Mouse (Mus musculus) hindbrain, embryonic 15.5 days (tissue): ENCODE results near the gene Zfp367. TPM values are rescaled to one million over a fixed set of nuclear protein-coding genes. Genes with fewer than 3 reads are reported as not detected.

ENCODE experiments used
- ATAC-seq: fragments of 200-750 bp; cut with Nextera tagmentation; 2 replicates; pipeline ENCODE4 v1.8.0; 2017; ENCODE audit warnings: low read depth, moderate number of reproducible peaks, moderate TSS enrichment; ENCODE audit not compliant: low FRiP score
- H3K27ac ChIP-seq: fragments of 300-500 bp; sonication (generic); replicated peaks from 2 replicates; pipeline ENCODE4 v1.5.1; 2015; ENCODE audit warnings: mild to moderate bottlenecking, inconsistent platforms
- H3K27me3 ChIP-seq: fragments of 300-500 bp; sonication (generic); 2 replicates; pipeline ENCODE4 v1.6.1; 2015; ENCODE audit warnings: control low read depth, inconsistent platforms
- H3K36me3 ChIP-seq: fragments of 300-500 bp; sonication (generic); 2 replicates; pipeline ENCODE4 v1.6.1; 2015; ENCODE audit warnings: control low read depth, inconsistent platforms
- H3K4me1 ChIP-seq: fragments of 300-500 bp; sonication (generic); replicated peaks from 2 replicates; pipeline ENCODE4 v1.6.1; 2015; ENCODE audit warnings: control low read depth, inconsistent platforms
- H3K4me2 ChIP-seq: fragments of 300-500 bp; sonication (generic); 2 replicates; pipeline ENCODE4 v1.6.1; 2015; ENCODE audit warnings: moderate library complexity, mild to moderate bottlenecking, inconsistent platforms
- H3K4me3 ChIP-seq: fragments of 300-500 bp; sonication (generic); 2 replicates; pipeline ENCODE4 v1.5.1; 2015; ENCODE audit warnings: mild to moderate bottlenecking, inconsistent platforms
- H3K9ac ChIP-seq: fragments of 300-500 bp; sonication (generic); 2 replicates; pipeline ENCODE4 v1.6.1; 2015; ENCODE audit warnings: inconsistent platforms
- H3K9me3 ChIP-seq: fragments of 300-500 bp; sonication (generic); 2 replicates; pipeline ENCODE4 v1.6.1; 2016; ENCODE audit warnings: control low read depth, inconsistent platforms
- WGBS: fragments of 180-500 bp; shearing (Covaris S2); methylation state at CpG from one replicate; pipeline ENCODE4 v1.1.7; 2015; 5-methylcytosine and 5-hydroxymethylcytosine counted together
- polyA plus RNA-seq: library from polyadenylated mRNA; unstranded; fragments of >200 nt; fragmentation: Nextera tagmentation; extraction: Ambion mirVana; gene quantifications from 2 replicates; pipeline ENCODE4 v1.2.1, GENCODE M21; 2015

The Zfp367 gene
- polyA plus RNA-seq, 1 experiment from 2014 or later, result 6.4 TPM

GRCm38 (mm10) chr13:64108381-64108850 lies 44.6 kb downstream of the Zfp367 start:
- WGBS, result 10% methylated on average over 5 of the region's 5 CpGs
- Histone ChIP-seq H3K4me2 (peak overlapping the region; percentile 15), H3K9ac (no peak overlapping the region)

DNA sequence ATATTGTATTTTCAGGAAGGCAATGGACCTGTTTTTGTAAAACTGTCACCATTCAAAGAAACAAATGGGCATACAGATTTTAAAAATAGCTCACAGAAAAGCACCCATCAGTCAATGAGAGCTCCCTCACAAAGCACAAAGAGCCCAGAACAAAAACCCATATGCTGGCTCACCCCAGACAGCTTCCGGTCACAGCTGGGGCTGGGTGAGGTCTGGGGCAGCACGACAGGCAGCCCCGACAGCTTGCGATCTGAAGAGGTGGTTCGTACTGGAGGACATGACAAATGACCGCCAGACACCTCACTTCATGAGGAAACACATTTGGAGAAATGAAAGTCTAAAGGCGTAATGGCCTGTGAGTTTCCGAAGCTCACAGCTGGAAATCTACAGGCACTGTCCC lies 45.5 kb downstream of the Zfp367 start:
- no peak overlapping the region for H3K9ac ChIP-seq

More at GRCm38 (mm10) chr13:64108381-64108850, 44.6 kb downstream of the Zfp367 start:
- ATAC-seq, result peak; percentile 42; the same call in 1 of the 2 replicates
- Histone ChIP-seq H3K27ac (no peak overlapping the region), H3K4me3 (no peak overlapping the region), H3K9me3 (no peaks in the 10 kb centered on the region), H3K36me3 (no peaks in the 10 kb centered on the region), H3K4me1 (peaks cover 12% of the 10 kb centered on the region), H3K27me3 (no peaks in the 10 kb centered on the region)

DNA sequence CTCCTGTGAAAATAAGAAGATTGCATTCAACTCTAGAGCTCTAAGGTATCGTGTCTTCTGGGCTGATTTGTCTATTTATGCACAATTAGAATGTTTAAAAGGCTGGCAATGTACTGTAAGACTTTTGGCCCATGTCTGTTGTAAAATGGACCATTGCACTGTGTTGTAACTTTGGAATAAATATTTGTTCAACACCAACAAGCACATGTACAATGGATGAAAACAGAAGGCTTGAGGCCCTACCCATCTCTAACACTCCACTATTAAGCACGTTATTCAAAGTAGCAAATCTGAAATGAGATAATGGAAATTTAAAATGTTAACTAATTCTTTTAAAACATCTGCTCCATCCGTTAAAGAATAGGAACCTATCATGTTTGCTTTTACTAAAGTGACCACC lies 45.9 kb downstream of the Zfp367 start:
- WGBS, result 33% methylated on average over 3 of the region's 3 CpGs

More for the DNA sequence above, 45.5 kb downstream of the Zfp367 start:
- no peak overlapping the region for H3K27ac ChIP-seq
- no peaks in the 10 kb centered on the region for H3K36me3 ChIP-seq
- no peaks in the 10 kb centered on the region for H3K27me3 ChIP-seq
- H3K4me3 ChIP-seq, result no peak overlapping the region
- peaks cover 12% of the 10 kb centered on the region for H3K4me1 ChIP-seq
- H3K9me3 ChIP-seq, result no peaks in the 10 kb centered on the region
- WGBS, result 6% methylated on average over 8 of the region's 8 CpGs
- ATAC-seq, result no peak
- H3K4me2 ChIP-seq, result peak overlapping the region; percentile 29

GRCm38 (mm10) chr13:64105690-64106089 lies 47.3 kb downstream of the Zfp367 start:
- Histone ChIP-seq H3K9ac (no peak overlapping the region), H3K27ac (no peak overlapping the region), H3K27me3 (no peaks in the 10 kb centered on the region), H3K4me3 (no peak overlapping the region), H3K9me3 (no peaks in the 10 kb centered on the region), H3K36me3 (no peaks in the 10 kb centered on the region), H3K4me2 (no peak overlapping the region), H3K4me1 (peaks cover 12% of the 10 kb centered on the region)
- no peak for ATAC-seq
- WGBS, result 88% methylated on average over 3 of the region's 3 CpGs

More for the DNA sequence above, 45.9 kb downstream of the Zfp367 start:
- no peak for ATAC-seq
- no peak overlapping the region for H3K4me2 ChIP-seq
- H3K4me1 ChIP-seq, result peaks cover 12% of the 10 kb centered on the region
- no peak overlapping the region for H3K4me3 ChIP-seq
- H3K27ac ChIP-seq, result no peak overlapping the region
- H3K27me3 ChIP-seq, result no peaks in the 10 kb centered on the region
- H3K36me3 ChIP-seq, result no peaks in the 10 kb centered on the region
- no peak overlapping the region for H3K9ac ChIP-seq
- no peaks in the 10 kb centered on the region for H3K9me3 ChIP-seq

DNA sequence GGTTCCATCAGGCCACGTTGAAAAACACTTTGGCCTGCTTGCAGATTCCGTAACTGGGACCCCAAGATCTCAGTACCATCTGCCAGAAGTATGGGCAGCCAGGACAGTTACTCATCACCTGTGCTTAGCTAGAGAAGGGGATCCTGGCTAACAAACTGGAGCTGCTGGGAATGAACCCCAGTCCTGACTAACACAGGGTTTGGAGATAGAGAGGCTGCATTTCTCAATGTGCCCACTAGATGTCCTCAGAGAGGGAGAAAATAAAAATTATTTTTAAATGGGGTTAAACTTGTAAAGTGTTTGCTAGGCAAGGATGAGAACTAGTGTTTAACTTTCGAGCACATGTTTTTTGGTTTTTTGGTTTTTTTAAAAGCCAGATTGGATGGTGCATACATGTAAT lies 52.8 kb downstream of the Zfp367 start:
- H3K4me3 ChIP-seq, result no peak overlapping the region
- no peak overlapping the region for H3K9ac ChIP-seq
- H3K27me3 ChIP-seq, result no peaks in the 10 kb centered on the region
- ATAC-seq, result no peak
- H3K4me2 ChIP-seq, result no peak overlapping the region
- H3K9me3 ChIP-seq, result no peaks in the 10 kb centered on the region
- no peak overlapping the region for H3K27ac ChIP-seq
- 70% methylated on average over 3 of the region's 3 CpGs for WGBS
- no peaks in the 10 kb centered on the region for H3K36me3 ChIP-seq
- no peaks in the 10 kb centered on the region for H3K4me1 ChIP-seq

DNA sequence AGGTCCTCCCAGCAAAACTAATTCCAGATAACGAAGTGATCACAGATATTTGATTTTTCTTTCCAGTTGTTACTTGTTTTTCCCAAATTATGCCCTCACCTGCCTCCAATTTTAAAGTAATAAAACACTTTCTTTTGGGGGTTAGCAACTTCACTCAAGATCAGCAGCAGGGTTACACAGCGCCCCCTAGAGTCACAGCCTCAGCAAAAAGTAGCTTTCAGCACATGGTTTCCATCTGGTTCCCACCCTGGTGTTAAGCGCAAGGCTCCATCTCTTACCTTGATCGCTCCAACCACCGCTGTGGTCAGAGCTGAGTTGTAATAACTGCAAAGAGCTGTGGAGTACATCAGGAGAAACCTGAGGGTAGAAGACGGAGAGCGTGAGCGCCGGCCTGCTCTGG lies 54.0 kb downstream of the Zfp367 start:
- Histone ChIP-seq H3K36me3 (no peaks in the 10 kb centered on the region), H3K9ac (no peak overlapping the region), H3K27me3 (no peaks in the 10 kb centered on the region), H3K9me3 (no peaks in the 10 kb centered on the region), H3K4me3 (no peak overlapping the region), H3K27ac (no peak overlapping the region), H3K4me1 (no peaks in the 10 kb centered on the region), H3K4me2 (no peak overlapping the region)
- no peak for ATAC-seq
- 78% methylated on average over 9 of the region's 9 CpGs for WGBS

GRCm38 (mm10) chr13:64093341-64093740 lies 59.7 kb downstream of the Zfp367 start:
- H3K27ac ChIP-seq, result no peak overlapping the region
- no peak overlapping the region for H3K4me3 ChIP-seq
- H3K36me3 ChIP-seq, result no peaks in the 10 kb centered on the region
- no peaks in the 10 kb centered on the region for H3K4me1 ChIP-seq
- no peak overlapping the region for H3K9ac ChIP-seq
- no peak overlapping the region for H3K4me2 ChIP-seq
- 0% methylated on average over 1 of the region's 1 CpGs for WGBS
- no peaks in the 10 kb centered on the region for H3K27me3 ChIP-seq
- no peaks in the 10 kb centered on the region for H3K9me3 ChIP-seq
- ATAC-seq, result no peak

GRCm38 (mm10) chr13:64092752-64093151 lies 60.2 kb downstream of the Zfp367 start:
- 75% methylated on average over 6 of the region's 6 CpGs for WGBS
- no peak overlapping the region for H3K9ac ChIP-seq
- no peak overlapping the region for H3K4me2 ChIP-seq
- ATAC-seq, result no peak
- no peak overlapping the region for H3K4me3 ChIP-seq
- no peaks in the 10 kb centered on the region for H3K36me3 ChIP-seq
- no peaks in the 10 kb centered on the region for H3K4me1 ChIP-seq
- no peaks in the 10 kb centered on the region for H3K9me3 ChIP-seq
- H3K27ac ChIP-seq, result no peak overlapping the region
- H3K27me3 ChIP-seq, result no peaks in the 10 kb centered on the region

GRCm38 (mm10) chr13:64092141-64092540 lies 60.9 kb downstream of the Zfp367 start:
- 60% methylated on average over 3 of the region's 3 CpGs for WGBS
- Histone ChIP-seq H3K36me3 (no peaks in the 10 kb centered on the region), H3K4me3 (no peak overlapping the region), H3K27ac (no peak overlapping the region), H3K9me3 (no peaks in the 10 kb centered on the region), H3K4me2 (no peak overlapping the region), H3K9ac (no peak overlapping the region), H3K4me1 (no peaks in the 10 kb centered on the region), H3K27me3 (no peaks in the 10 kb centered on the region)
- no peak for ATAC-seq

DNA sequence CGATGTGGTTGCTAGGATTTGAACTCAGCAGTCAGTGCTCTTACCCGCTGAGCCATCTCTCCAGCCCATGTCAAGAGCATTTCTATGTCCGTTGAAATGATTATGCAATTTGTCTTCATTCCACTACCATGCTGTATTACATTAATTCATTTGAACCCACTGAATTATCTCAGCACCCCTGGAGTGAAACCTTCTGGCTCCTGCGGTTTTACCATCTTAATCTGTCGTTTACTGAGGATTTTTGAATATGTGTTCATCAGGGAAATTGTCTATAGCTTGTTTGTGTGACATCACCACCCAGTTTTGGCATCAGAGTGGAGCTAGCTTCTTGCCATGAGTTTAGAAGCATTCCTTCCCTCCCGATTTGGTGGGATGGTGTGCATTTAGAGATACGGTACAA lies 62.0 kb downstream of the Zfp367 start:
- 53% methylated on average over 7 of the region's 7 CpGs for WGBS
- H3K9me3 ChIP-seq, result no peaks in the 10 kb centered on the region
- H3K4me2 ChIP-seq, result no peak overlapping the region
- no peaks in the 10 kb centered on the region for H3K4me1 ChIP-seq
- H3K4me3 ChIP-seq, result no peak overlapping the region
- no peak for ATAC-seq
- H3K9ac ChIP-seq, result no peak overlapping the region
- H3K27ac ChIP-seq, result no peak overlapping the region
- H3K27me3 ChIP-seq, result no peaks in the 10 kb centered on the region
- H3K36me3 ChIP-seq, result no peaks in the 10 kb centered on the region

DNA sequence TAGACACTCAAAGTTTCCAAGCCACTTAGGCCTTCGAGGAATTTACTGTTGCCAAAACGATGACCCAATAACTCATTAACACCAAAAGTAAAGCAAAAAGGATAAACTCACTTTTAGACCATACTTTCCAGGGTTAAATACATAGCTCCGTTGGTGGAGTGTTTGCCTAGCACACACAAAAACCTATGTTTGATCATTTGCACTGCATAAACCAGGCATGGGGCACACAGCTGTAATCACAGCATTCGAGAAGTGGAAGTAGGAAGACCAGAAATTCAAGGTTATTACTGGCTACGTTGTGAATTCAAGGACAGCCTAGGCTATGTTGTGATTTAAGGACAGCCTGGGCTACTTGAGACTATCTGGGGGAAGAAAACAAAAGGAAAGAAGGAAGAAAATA lies 62.7 kb downstream of the Zfp367 start:
- no peaks in the 10 kb centered on the region for H3K27me3 ChIP-seq
- 88% methylated on average over 5 of the region's 5 CpGs for WGBS

GRCm38 (mm10) chr13:64089130-64089529 lies 63.9 kb downstream of the Zfp367 start, which contains the start of gene Hsd17b3:
Gene Hsd17b3 (minus strand): TSS chr13:64089230.
- no peaks in the 10 kb centered on the region for H3K36me3 ChIP-seq
- H3K4me1 ChIP-seq, result no peaks in the 10 kb centered on the region

More for the DNA sequence above, 62.7 kb downstream of the Zfp367 start:
- Histone ChIP-seq H3K9ac (no peak overlapping the region), H3K4me1 (no peaks in the 10 kb centered on the region), H3K4me3 (no peak overlapping the region), H3K27ac (no peak overlapping the region), H3K36me3 (no peaks in the 10 kb centered on the region), H3K4me2 (no peak overlapping the region), H3K9me3 (no peaks in the 10 kb centered on the region)
- no peak for ATAC-seq

DNA sequence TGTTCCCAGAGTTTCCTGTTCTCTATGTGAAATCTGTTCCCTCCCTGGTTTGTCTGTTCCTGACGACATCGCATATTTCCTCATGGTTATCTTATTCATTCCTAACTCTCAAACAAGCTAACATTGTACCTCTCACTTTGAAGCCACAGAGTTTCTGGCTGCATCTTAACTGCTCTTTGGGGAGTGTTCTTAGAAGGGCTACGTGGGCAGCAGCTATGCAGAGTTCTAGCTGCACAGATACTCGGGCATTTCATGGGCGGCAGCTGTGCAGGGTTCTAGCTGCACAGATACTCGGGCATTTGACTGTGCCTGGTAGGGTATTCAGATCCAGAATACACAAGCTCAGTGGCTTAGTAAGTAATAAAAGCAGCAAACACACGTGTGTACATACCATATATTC lies 64.9 kb downstream of the Zfp367 start:
- no peak overlapping the region for H3K27ac ChIP-seq
- H3K4me1 ChIP-seq, result no peaks in the 10 kb centered on the region
- no peak for ATAC-seq
- WGBS, result 87% methylated on average over 7 of the region's 7 CpGs
- no peaks in the 10 kb centered on the region for H3K27me3 ChIP-seq
- no peaks in the 10 kb centered on the region for H3K9me3 ChIP-seq
- H3K9ac ChIP-seq, result no peak overlapping the region
- no peak overlapping the region for H3K4me2 ChIP-seq
- no peaks in the 10 kb centered on the region for H3K36me3 ChIP-seq
- H3K4me3 ChIP-seq, result no peak overlapping the region

More at GRCm38 (mm10) chr13:64089130-64089529, 63.9 kb downstream of the Zfp367 start, which contains the start of gene Hsd17b3:
- Histone ChIP-seq H3K4me2 (no peak within 1 kb of the TSS), H3K27me3 (no peaks in the 10 kb centered on the region), H3K9me3 (no peaks in the 10 kb centered on the region), H3K27ac (no peak within 1 kb of the TSS), H3K9ac (no peak within 1 kb of the TSS), H3K4me3 (no peak within 1 kb of the TSS)
- no peak for ATAC-seq
- WGBS, result 83% methylated on average over 4 of the region's 4 CpGs
